Mouse (Mus musculus): ENCODE measurements around the gene Trim17.

Gene Trim17

GRCm38 (mm10) chr11:58954420-58955142, at the start of gene Trim17, which contains the start of gene Hist3h2a:
Trim17 (plus strand) TSS chr11:58954685.
Hist3h2a (plus strand) TSS chr11:58954685.
- in situ Hi-C loops (cut with MboI) = no loop called here

- in situ Hi-C loops (cut with MboI) = no loop called here
Measured at GRCm38 (mm10) chr11:58904838-58905237, 49.6 kb upstream of the Trim17 start.

GRCm38 (mm10) chr11:58913776-58914175, 40.7 kb upstream of the Trim17 start:
- in situ Hi-C loops (cut with MboI) = no loop called here

- in situ Hi-C loops (cut with MboI) = no loop called here
Measured at GRCm38 (mm10) chr11:58914461-58915028, 39.9 kb upstream of the Trim17 start.

GRCm38 (mm10) chr11:58916879-58917744, 37.4 kb upstream of the Trim17 start:
- in situ Hi-C loops (cut with MboI) = no loop called here

- in situ Hi-C loops (cut with MboI) = no loop called here
Measured at GRCm38 (mm10) chr11:58917745-58918366, 36.6 kb upstream of the Trim17 start, which contains the start of gene Btnl10. Btnl10 (plus strand) TSS chr11:58917908.

GRCm38 (mm10) chr11:58918759-58919158, 35.7 kb upstream of the Trim17 start:
- in situ Hi-C loops (cut with MboI) = no loop called here

GRCm38 (mm10) chr11:58922420-58922819, 32.1 kb upstream of the Trim17 start:
- in situ Hi-C loops (cut with MboI) = no loop called here

- in situ Hi-C loops (cut with MboI) = no loop called here
Measured at GRCm38 (mm10) chr11:58926651-58927050, 27.8 kb upstream of the Trim17 start.

- in situ Hi-C loops (cut with MboI) = no loop called here
Measured at GRCm38 (mm10) chr11:58927053-58927452, 27.4 kb upstream of the Trim17 start.

- in situ Hi-C loops (cut with MboI) = no loop called here
Measured at GRCm38 (mm10) chr11:58927790-58928651, 26.5 kb upstream of the Trim17 start.

- in situ Hi-C loops (cut with MboI) = no loop called here
Measured at GRCm38 (mm10) chr11:58929055-58929454, 25.4 kb upstream of the Trim17 start.

- in situ Hi-C loops (cut with MboI) = no loop called here
Measured at GRCm38 (mm10) chr11:58929641-58930040, 24.8 kb upstream of the Trim17 start.

GRCm38 (mm10) chr11:58930254-58930653, 24.2 kb upstream of the Trim17 start:
- in situ Hi-C loops (cut with MboI) = no loop called here

- in situ Hi-C loops (cut with MboI) = no loop called here
Measured at GRCm38 (mm10) chr11:58931576-58931975, 22.9 kb upstream of the Trim17 start.

- in situ Hi-C loops (cut with MboI) = no loop called here
Measured at GRCm38 (mm10) chr11:58937909-58938308, 16.6 kb upstream of the Trim17 start.

GRCm38 (mm10) chr11:58938322-58939087, 16.0 kb upstream of the Trim17 start, which contains the start of gene Rnf187:
Rnf187 (minus strand) TSS chr11:58938916.
- in situ Hi-C loops (cut with MboI) = no loop called here

GRCm38 (mm10) chr11:58939088-58939439, 15.4 kb upstream of the Trim17 start:
- in situ Hi-C loops (cut with MboI) = no loop called here

GRCm38 (mm10) chr11:58944136-58944535, 10.3 kb upstream of the Trim17 start:
- in situ Hi-C loops (cut with MboI) = no loop called here

- in situ Hi-C loops (cut with MboI) = no loop called here
Measured at GRCm38 (mm10) chr11:58947306-58947705, 7.2 kb upstream of the Trim17 start.
